Mouse (Mus musculus): ENCODE measurements at regions not wholly inside any gene's neighbourhood (a gene's known extent, or its start where the extent isn't known, plus 50 kb on each side); places are given as distances from the start of the nearest gene placed in this dataset.

DNA sequence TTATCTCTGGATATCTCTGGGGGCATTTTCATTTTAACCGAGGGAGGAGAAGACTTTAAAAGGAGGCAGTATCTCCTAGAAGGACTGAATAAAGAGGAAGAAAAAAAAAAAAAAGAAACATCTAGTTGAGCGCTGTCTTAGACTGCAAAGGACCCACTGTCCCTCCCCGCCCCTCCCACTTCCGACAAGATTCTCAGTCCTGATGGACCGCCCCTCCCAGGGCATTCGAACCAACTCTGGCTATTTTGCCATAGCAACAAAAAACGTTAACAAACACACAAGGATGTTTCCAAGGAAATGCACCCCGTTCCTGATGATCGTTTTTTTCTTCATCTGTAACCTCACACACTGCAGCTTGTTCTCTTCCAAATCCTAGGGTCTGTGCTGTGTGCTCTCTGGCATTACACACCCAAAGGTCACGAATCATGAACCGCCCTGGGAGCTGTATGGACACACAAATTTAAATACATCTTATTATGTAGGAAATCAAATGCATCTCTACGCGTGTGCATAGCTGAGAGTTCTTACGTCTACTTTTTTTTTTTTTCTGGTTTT is 75.8 kb downstream of the Rnd3 start:
- DNase-seq (ENCODE audit: low spot score) = no peak

DNA sequence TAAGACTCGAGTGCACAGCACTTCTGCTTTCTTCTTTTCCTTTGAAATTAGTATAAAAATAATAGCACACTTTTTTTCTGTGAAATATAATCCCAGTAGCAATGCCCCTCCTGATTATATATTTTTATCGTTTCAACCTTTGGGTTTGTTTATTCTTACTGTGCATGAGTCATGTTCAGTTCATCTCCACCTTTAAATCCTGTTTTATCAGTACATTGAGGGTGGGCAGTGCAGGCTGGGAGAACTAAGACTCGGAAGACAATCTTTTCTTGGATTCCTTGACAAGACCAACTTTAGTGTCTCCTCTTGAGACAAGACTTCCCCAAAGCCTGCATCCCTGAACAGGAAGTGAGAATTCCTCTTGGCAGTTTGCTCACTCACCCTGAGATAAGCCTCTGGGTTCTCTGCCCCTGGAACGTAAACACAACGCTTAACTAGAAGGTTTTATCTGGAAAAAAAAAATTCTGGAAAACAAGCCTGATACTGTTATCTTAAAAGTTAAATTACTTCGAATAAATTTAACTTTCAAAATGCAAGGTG is 76.5 kb downstream of the Rnd3 start:
- DNase-seq (ENCODE audit: low spot score) = no peak

DNA sequence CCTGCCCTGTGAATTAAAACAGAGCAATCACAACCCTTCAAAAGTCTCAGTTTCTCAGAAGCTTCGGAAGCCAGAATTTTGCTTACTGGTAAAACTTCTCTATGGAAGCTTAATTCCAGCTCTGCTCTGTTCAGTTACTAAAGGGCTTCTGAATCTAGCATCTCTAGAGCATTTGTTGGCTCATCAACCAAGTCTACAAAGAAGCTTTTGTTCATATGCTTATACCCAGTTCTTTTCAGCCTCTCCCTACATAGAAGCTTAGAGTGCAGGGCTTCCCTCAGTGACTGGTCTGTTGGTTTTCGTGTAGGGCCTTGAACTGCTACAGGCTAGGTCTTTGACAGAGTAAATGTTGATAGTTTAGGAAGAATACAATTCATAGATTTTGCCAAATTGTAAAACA is 78.0 kb downstream of the Rnd3 start:
- DNase-seq (ENCODE audit: low spot score) = no peak

- no peak for DNase-seq (ENCODE audit: low spot score)
These were observed 82.5 kb downstream of the Rnd3 start for GRCm38 (mm10) chr2:51066423-51066831.

DNA sequence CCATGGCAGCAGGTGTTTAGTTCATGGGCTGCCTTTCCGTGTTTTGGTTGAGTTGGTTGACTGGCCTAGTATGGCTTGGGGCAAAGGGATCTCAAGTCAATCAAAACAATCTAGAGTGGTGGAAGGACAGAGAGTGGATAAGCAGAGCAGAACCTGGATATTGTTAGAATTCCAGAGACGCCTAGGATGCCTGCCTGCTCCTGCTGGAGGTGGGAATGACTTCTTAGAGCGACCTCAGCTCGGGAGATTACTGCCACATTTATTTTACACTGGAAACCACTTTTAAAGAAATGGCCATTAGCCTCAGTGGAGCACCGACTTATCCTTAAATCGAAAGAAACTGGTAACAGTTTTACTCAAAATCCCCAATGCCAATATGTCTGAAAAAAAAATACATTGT is 83.1 kb downstream of the Rnd3 start:
- no peak for DNase-seq (ENCODE audit: low spot score)

- no peak for DNase-seq (ENCODE audit: low spot score)
These were observed 84.1 kb downstream of the Rnd3 start for GRCm38 (mm10) chr2:51064821-51065220.

GRCm38 (mm10) chr2:51062049-51062448 is 86.9 kb downstream of the Rnd3 start:
- no peak for DNase-seq (ENCODE audit: low spot score)

GRCm38 (mm10) chr2:51058158-51058557 is 90.8 kb downstream of the Rnd3 start:
- no peak for DNase-seq (ENCODE audit: low spot score)

DNA sequence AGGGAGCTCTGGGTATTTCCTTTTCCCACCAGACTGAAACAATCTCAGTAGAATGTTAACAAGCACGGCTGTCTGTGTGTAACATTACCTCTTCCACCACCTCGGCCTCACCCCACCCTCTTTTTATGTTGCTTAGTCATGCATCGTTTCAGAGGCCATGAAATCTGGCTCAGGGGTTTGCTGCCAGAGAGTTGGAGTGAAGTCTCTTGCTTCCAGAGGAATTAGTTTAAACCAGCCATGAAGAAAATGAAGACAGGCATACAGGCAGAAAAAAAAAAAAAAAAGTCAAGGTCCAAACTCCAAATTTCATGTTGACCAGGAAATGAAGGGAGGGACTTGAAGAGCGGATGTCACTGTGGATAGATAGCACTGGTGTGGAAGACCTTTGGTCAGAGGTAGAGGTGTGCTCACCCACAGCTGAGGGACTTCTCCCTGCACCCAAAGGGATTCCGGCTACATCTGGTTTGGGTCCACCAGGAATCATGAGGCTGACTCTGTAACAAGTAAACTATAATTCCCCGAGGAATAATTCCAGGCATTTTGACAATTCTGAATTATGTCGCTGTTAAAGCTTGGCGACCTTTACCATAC is 92.7 kb downstream of the Rnd3 start:
- no peak for DNase-seq (ENCODE audit: low spot score)

GRCm38 (mm10) chr2:51055339-51055738 is 93.6 kb downstream of the Rnd3 start:
- DNase-seq (ENCODE audit: low spot score) = no peak

DNA sequence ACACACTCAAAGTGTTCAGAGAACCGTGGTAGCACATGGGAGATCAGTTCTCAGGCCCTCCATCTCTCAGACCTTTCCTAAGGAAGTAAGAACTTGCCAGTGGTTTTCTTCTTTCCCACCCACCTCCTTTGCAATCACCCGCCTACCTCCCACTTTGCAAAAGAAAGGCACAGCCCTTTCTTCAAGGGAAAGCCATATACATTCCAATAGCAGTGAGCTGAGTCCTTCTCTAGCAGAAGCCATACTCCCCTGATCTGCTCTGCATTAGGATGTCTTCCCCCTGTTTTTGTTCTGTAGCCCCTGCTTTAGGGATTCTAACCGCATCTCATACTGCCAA is 99.1 kb downstream of the Rnd3 start:
- no peak for DNase-seq (ENCODE audit: low spot score)

GRCm38 (mm10) chr2:51049101-51049833 is 99.6 kb downstream of the Rnd3 start:
- DNase-seq (ENCODE audit: low spot score) = no peak

DNA sequence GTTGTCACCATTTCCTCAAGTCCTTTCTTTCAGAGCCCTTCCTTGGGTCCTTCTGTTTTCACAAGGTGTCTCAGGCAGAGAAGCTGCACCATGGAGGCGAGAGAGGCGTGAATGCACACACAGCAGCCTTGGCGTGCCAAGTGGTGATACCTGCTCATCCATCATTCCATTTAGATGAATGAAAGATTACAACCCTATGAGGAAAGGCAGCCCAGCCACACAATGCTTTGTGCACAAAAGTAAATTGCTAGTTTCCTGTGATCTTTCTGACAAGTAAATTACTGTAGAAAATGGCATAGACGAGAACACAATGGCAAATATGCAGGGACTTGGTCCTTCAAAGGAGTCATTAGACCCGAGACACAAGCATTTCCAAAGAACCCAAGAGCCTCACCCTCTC is 101.4 kb downstream of the Rnd3 start:
- no peak for DNase-seq (ENCODE audit: low spot score)

- no peak for DNase-seq (ENCODE audit: low spot score)
These were observed 103.3 kb downstream of the Rnd3 start for GRCm38 (mm10) chr2:51045626-51046025.

- no peak for DNase-seq (ENCODE audit: low spot score)
These were observed 107.8 kb downstream of the Rnd3 start for GRCm38 (mm10) chr2:51041101-51041500.

DNA sequence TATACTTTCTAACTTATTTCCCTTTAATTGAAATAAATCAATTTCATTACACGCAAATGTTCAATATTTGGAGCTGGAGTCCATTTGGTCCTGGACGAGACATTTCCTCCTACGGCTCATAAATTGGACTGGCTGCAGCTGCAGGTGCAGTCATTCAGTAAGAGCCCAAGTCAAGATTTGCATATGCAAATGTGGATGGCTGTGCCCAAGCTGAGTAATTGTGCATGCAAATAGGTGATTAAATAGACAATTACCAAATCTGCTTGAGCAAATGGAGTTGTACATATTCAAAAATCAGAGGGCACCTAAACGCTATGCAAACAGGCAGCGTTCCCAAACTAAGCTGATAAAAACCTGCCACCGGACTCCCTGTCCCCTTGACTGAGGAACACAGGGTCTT is 110.2 kb downstream of the Rnd3 start:
- no peak for DNase-seq (ENCODE audit: low spot score)

GRCm38 (mm10) chr2:51036995-51037394 is 111.9 kb downstream of the Rnd3 start:
- no peak for DNase-seq (ENCODE audit: low spot score)

GRCm38 (mm10) chr2:51036190-51036755 is 112.6 kb downstream of the Rnd3 start:
- DNase-seq (ENCODE audit: low spot score) = no peak

DNA sequence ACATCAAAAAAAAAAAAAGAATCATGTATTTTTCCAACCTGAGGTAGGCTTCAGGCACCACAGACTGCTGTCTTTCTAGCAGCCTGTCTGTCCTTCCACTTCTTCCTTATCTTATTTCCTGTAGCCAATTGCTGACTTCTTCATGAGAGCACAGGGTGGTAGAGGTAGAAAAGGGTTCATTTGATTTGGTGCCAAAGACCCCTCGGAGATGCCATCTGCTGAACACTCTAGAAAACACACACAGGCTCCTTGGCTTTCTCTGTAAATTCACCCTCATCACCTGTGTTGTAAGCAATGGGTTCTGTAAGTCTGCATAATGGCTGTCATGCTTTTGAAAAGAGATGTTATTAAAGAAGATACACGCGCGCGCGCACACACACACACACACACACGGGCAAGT is 115.0 kb downstream of the Rnd3 start:
- no peak for DNase-seq (ENCODE audit: low spot score)

DNA sequence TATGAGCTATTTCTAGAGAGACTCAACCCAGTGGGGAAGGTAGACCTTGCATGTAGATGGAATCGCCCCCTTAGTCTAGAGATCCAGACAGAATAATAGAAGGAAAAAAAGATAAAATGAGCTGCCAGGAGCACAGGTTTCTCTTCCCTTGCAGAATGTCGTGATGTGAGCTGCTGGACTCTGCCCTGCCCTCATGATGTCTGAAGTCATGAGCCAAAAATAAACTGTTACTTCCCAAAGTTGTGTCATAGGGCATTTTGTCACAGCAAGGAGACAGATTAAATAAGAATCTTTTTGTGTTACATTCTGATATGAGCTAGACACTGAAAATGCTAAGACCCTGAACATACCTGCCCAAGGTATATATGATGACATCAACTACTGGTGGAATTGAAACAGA is 126.4 kb downstream of the Rnd3 start:
- no peak for DNase-seq (ENCODE audit: low spot score)

DNA sequence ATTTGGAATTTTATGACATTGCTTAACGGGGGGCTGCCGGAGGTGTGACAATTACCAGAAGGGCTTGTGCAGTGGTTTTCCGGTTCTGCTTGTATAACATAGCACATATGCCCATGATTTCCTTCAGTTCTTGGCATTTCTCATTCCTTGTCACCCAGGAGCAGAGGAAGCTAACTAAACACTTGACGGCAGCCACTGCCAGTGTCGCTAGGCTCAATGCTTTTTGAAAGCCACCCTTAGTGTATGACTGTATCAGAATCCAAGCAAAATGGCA is 132.8 kb downstream of the Rnd3 start:
- no peak for DNase-seq (ENCODE audit: low spot score)

DNA sequence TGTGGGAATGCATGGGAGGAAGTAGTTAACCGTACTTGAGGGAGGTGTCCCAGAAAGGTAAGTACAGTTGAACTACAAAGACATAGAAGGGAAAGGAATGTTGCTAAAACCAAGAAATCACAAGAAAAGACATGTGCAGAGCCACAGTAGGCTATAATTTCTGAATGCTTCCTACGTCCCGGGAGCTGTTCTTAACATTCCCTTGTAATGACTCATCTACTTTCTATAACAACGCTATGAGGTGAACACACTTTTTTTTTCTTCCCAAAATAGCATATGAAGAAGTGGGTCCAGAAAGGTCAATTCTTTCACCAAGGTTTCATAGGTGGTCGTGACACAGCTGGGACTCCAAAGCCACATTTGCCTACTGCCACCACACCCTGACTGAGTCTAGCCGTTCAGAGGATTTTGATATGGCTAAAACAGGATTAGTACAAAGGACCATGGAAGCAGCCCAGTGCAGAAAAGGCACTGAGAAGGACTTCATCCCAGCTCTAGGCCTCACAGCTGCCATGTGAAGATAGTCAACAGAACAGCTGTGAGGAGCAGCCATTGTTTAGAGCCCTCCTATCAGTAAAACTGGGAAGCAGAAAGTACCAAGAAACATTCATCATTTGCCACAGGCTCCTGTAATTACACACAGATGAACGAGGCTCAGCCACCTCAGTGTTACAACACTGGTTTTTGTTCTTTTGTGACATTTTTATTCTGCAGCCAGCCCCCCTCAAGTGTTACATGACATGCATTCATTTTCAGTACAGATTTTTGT is 133.4 kb downstream of the Rnd3 start:
- no peak for DNase-seq (ENCODE audit: low spot score)

All from thymus, postnatal 0 days (tissue).